In genomic region chr6:71162269-71162668, GRCm38 (mm10) we compare ENCODE assay signal across 11 mouse cellular contexts. TPM values are rescaled to one million over a fixed set of nuclear protein-coding genes. Genes with fewer than 3 reads are reported as not detected.
DNase-seq lines count a peak whose midpoint lies in the region; ATAC-seq and TF ChIP-seq lines count a peak whose summit lies in the region.
"Had no signal": no experiment of that assay in that cellular context is flagged by ENCODE, and none has a peak within 500 bp of the region (broad histone marks: within the 10 kb centered on the region; RNA-seq: fewer than 3 reads in every experiment).

No protein-coding gene starts in this region.

- peak; percentile 15 for DNase-seq in heart, postnatal 4 days
- DNase-seq in heart, postnatal 25 days (ENCODE audit: low spot score), result no peak
- DNase-seq in midbrain, postnatal 0 days (ENCODE audit: low spot score), result no peak
- DNase-seq in adrenal gland, postnatal 25 days, result peak; percentile 24
- DNase-seq in thymus, postnatal 36 days, result peak; percentile 42 to 51
- DNase-seq: forebrain, postnatal 0 days had no signal

- no peak overlapping the region for H3K9ac ChIP-seq in midbrain, postnatal 0 days (replicated peaks; ENCODE audit: low read length, poor library complexity, severe bottlenecking)
- H3K9ac ChIP-seq in midbrain, embryonic 16.5 days (ENCODE audit: low read depth, low read length), result no peak overlapping the region
- no peak overlapping the region for H3K9ac ChIP-seq in forebrain, embryonic 13.5 days
- H3K9ac ChIP-seq: forebrain, postnatal 0 days; midbrain, embryonic 13.5 days had no signal

- H3K27ac ChIP-seq in midbrain, postnatal 0 days (ENCODE audit: low read depth, low read length), result no peak overlapping the region
- H3K27ac ChIP-seq in midbrain, embryonic 16.5 days (ENCODE audit: low read length), result no peak overlapping the region
- no peak overlapping the region for H3K27ac ChIP-seq in forebrain, embryonic 13.5 days
- H3K27ac ChIP-seq: midbrain, embryonic 13.5 days had no signal

- no peak overlapping the region for H3K4me2 ChIP-seq in midbrain, postnatal 0 days (ENCODE audit: low read depth, low read length, poor library complexity, severe bottlenecking)
- no peak overlapping the region for H3K4me2 ChIP-seq in midbrain, embryonic 16.5 days (ENCODE audit: low read length)
- no peak overlapping the region for H3K4me2 ChIP-seq in forebrain, embryonic 13.5 days
- H3K4me2 ChIP-seq: heart, embryonic 11.5 days; midbrain, embryonic 13.5 days had no signal

- intact Hi-C loops in heart, postnatal 25 days (cut with DNase I), result no loop called here

- H3K4me1 ChIP-seq in midbrain, postnatal 0 days (ENCODE audit: insufficient read depth, low read length), result no peaks in the 10 kb centered on the region
- no peaks in the 10 kb centered on the region for H3K4me1 ChIP-seq in midbrain, embryonic 16.5 days (ENCODE audit: control insufficient read depth, insufficient read depth, low read length)
- no peaks in the 10 kb centered on the region for H3K4me1 ChIP-seq in forebrain, embryonic 13.5 days
- H3K4me1 ChIP-seq: midbrain, embryonic 13.5 days had no signal

- H3K4me3 ChIP-seq in midbrain, postnatal 0 days (ENCODE audit: low read depth, low read length), result no peak overlapping the region
- no peak overlapping the region for H3K4me3 ChIP-seq in midbrain, embryonic 16.5 days (ENCODE audit: low read depth, low read length)
- H3K4me3 ChIP-seq in forebrain, embryonic 13.5 days, result no peak overlapping the region
- H3K4me3 ChIP-seq: midbrain, embryonic 13.5 days had no signal

- 63% methylated on average over 4 of the region's 4 CpGs for WGBS in midbrain, postnatal 0 days
- 66% methylated on average over 4 of the region's 4 CpGs for WGBS in midbrain, embryonic 16.5 days
- WGBS in forebrain, embryonic 13.5 days, result 71% methylated on average over 4 of the region's 4 CpGs

- H3K9me3 ChIP-seq in midbrain, postnatal 0 days (ENCODE audit: low read length), result no peaks in the 10 kb centered on the region
- 0 out of 2 replicates have a peak, but pooled peaks cover 3% of the 10 kb centered on the region for H3K9me3 ChIP-seq in midbrain, embryonic 16.5 days (replicated peaks; ENCODE audit: control insufficient read depth, low read length, poor library complexity, severe bottlenecking)
- H3K9me3 ChIP-seq in forebrain, embryonic 13.5 days (replicated peaks), result no peaks in the 10 kb centered on the region
- H3K9me3 ChIP-seq: midbrain, embryonic 13.5 days had no signal

- no peak for ATAC-seq in midbrain, postnatal 0 days (ENCODE audit: low FRiP score)
- ATAC-seq in midbrain, embryonic 16.5 days, result no peak
- ATAC-seq in forebrain, embryonic 13.5 days, result no peak
- ATAC-seq: forebrain, postnatal 0 days; midbrain, embryonic 13.5 days had no signal

- no peaks in the 10 kb centered on the region for H3K27me3 ChIP-seq in midbrain, postnatal 0 days (ENCODE audit: insufficient read depth, low read length)
- no peaks in the 10 kb centered on the region for H3K27me3 ChIP-seq in midbrain, embryonic 16.5 days (ENCODE audit: control insufficient read depth, insufficient read depth, low read depth, low read length)
- no peaks in the 10 kb centered on the region for H3K27me3 ChIP-seq in forebrain, embryonic 13.5 days
- H3K27me3 ChIP-seq: midbrain, embryonic 13.5 days had no signal

- H3K36me3 ChIP-seq in midbrain, postnatal 0 days (ENCODE audit: insufficient read depth, low read length), result no peaks in the 10 kb centered on the region
- H3K36me3 ChIP-seq in midbrain, embryonic 16.5 days (ENCODE audit: control insufficient read depth, insufficient read depth, low read length), result no peaks in the 10 kb centered on the region
- H3K36me3 ChIP-seq in forebrain, embryonic 13.5 days (ENCODE audit: poor library complexity, severe bottlenecking), result no peaks in the 10 kb centered on the region
- H3K36me3 ChIP-seq: midbrain, embryonic 13.5 days had no signal

- peak; percentile 27; the same call in 1 of the 2 replicates for TF ChIP-seq CTCF in midbrain, postnatal 0 days (IDR thresholded peaks at IDR 0.05)

RNA-seq across cellular contexts. Expression of gene Thnsl2, which starts 18.0 kb away (rescaled TPM):
- total RNA-seq in heart, postnatal 4 days (2021), result 1 to 10 TPM; 4.8 to 5.3 TPM
- total RNA-seq in heart, postnatal 25 days (2021), result 1 to 10 TPM; 4.2 to 4.9 TPM
- 3.7 and 7.3 TPM in 2 replicates for total RNA-seq in midbrain, postnatal 0 days (2014; rRNA removed)
- polyA plus RNA-seq in midbrain, postnatal 0 days (2015; fragmentation: Nextera tagmentation; extraction: Ambion mirVana), result 4.9 and 5.4 TPM in 2 replicates
- 3.4 and 4.0 TPM in 2 replicates for polyA plus RNA-seq in midbrain, embryonic 16.5 days (2015; fragmentation: Nextera tagmentation; extraction: Ambion mirVana)
- total RNA-seq in adrenal gland, postnatal 25 days (2021), result 15.9 and 22.8 TPM in 2 replicates
- polyA plus RNA-seq in forebrain, embryonic 13.5 days (2015; fragmentation: Nextera tagmentation; extraction: Ambion mirVana), result 2.9 and 4.6 TPM in 2 replicates

RNA-seq across cellular contexts. Expression of gene Fabp1, which starts 37.4 kb away (rescaled TPM):
- total RNA-seq in heart, postnatal 4 days (2021), result not detected
- total RNA-seq in heart, postnatal 25 days (2021), result not detected
- total RNA-seq in midbrain, postnatal 0 days (2014; rRNA removed), result not detected in 2 replicates
- polyA plus RNA-seq in midbrain, postnatal 0 days (2015; fragmentation: Nextera tagmentation; extraction: Ambion mirVana), result not detected in 2 replicates
- not detected in 2 replicates for polyA plus RNA-seq in midbrain, embryonic 16.5 days (2015; fragmentation: Nextera tagmentation; extraction: Ambion mirVana)
- total RNA-seq in adrenal gland, postnatal 25 days (2021), result 55.1 TPM in 1 of 2 replicates, not detected in the other
- not detected in 2 replicates for polyA plus RNA-seq in forebrain, embryonic 13.5 days (2015; fragmentation: Nextera tagmentation; extraction: Ambion mirVana)
- total RNA-seq: forebrain, postnatal 0 days had no signal
- polyA plus RNA-seq: embryonic facial prominence, embryonic 11.5 days; forebrain, postnatal 0 days; midbrain, embryonic 13.5 days had no signal

Comparison
In these comparisons a context has a peak if more than half of its experiments do, and no peak if none do; other contexts are left out.
1. DNase-seq: peak in heart, postnatal 4 days (single experiment), adrenal gland, postnatal 25 days (single experiment) and thymus, postnatal 36 days (2 of 2); none in heart, postnatal 25 days (single experiment) and midbrain, postnatal 0 days (single experiment).